Mouse (Mus musculus) forelimb bud, embryonic 11.5 days (tissue): ENCODE data around the gene Gm4969.
"Not testable (repeated sequence)": the region's sequence is repeated elsewhere in the genome, so short reads cannot be mapped to it uniquely, and the experiment has no call there.

ENCODE experiments used
- DNase-seq: peaks from one replicate; pipeline ENCODE4 v3.0.0-alpha.2; 2012; ENCODE audit warnings: low read depth, low spot score

The Gm4969 gene

DNA sequence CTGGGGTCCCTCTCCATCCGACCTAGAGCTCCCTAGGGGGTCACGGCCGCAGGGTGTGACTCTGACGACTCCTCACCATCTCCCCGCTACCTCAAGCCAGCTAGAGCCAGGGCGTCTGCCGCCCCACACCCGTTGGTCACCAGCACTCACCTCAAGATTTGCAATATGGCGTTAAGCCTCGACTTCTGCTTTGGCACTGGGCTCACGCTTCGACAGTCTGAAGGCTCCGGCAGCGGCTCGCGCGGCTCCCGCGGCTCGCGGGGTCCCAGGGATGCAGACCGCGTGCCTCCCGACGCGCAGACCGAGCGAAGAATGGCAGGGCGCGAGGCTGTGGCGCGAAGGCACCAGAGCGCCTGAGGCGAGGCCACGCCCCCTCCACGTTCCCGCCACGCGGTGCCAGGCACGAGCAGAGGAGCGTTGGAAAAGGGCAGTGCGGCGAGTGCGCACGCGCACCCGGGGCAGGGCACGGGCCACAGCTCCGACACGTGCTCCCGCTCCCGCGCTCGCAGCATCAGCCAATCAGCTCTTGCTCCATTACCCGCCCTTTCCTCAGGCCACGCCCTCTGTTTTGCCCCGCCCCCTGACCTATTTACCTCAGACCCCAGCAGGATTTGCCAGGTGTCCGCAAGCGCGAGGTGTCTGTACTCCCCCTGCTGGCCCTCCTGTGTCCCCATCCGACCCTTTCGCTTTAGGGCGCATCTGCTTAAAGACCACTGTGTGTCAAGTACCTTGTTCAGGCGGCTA lies at the start of gene Gm4969:
Gene Gm4969 (minus strand): TSS at position 341 of the 744 bp plus-strand sequence.
- DNase-seq, result peak; percentile 56

DNA sequence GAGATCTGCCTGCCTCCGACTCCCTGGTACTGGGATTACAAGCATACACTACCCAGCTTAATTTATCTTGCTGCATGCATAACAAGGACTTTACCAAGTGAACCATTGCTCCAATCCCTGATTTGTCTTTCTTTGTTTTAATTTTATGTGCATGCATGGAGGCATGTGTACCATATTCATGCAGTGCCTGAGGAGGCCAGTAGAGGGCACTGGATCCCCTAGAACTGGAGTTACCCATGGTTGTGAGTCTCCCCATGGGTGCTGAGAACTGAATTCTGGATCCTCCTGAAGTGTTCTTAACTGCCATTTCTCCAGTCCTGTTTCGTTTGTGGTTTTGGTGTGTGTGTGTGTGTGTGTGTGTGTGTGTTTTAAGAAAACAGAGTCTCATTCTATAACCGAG lies 48.8 kb upstream of the Gm4969 start:
- no peak for DNase-seq

DNA sequence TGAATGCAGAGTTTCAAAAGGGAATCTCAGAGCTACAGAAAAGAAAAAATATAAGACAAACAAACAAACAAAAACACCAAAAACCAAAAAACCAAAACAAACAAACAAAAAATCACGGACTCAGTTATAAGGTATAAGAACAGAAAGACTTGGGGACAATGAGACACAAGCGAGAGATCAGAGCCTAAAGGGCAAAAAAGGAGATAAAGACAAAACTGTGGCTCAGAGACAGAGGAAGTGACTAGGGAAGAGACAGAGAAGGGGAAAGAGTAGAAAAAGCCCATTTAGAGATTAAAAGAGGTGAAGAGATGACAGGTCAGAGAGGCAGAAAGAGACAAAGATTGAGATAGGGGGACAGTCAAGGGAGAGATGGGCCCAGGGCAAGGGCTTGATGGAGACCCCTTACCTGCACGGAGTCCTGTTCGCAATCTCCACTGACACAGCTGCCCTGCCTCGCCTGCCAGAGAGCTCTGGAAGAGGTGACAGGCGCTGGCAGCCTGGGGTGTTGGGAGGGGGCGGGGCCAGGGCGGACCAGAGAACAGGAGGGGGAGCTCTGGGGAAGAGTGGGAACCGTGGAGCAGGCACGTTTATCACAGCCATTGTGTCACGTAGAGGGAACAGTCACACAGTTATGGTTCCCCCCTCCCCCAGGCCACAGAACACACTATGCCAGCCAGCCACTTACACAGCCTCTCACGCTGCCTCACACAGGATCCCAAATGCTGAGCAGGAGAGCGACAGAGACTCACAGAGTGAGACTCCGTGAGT lies 47.7 kb upstream of the Gm4969 start, which contains the start of gene Gipr:
Gene Gipr (minus strand): TSS at position 472 of the 768 bp plus-strand sequence.
- DNase-seq, result no peak

DNA sequence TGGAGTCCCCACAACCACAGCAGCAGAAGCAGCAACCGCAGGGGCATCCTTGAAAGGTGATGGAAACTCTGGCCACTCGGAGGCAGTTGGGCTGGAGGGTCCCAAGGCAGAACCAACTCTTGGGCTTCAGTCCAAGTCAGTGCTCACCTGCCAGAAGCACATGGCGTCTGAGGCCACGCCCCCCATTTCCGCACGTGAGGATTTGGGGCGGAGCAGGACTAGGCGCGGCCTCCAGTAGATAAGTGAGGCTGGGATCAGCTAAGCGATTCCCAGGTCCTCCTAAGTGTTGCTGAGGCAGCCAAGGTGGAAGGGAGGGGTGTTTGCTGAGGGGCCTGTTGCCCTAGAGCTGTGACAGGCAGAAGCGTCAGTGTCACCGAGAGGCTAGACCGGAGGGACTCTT lies 46.8 kb upstream of the Gm4969 start:
- no peak for DNase-seq

DNA sequence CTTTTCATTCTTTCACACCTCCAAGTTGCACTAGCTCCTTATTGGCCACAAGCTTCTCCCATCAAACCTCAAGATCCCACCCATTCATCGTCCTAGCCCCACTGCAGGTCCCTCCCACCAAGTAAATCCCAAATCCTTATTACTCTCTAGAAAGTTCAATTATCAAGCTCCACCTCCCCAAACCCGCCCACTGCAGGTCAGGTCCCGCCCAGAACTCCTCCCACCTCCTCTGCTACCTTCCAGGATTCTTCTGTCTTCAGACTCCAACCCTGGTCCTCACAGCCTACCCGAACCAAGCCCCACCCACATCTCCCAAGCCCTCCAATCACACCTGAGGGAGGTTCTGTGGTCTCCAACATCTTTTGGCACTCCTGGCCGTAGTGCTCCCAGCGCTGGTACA lies 46.0 kb upstream of the Gm4969 start:
- peak; percentile 54 for DNase-seq

DNA sequence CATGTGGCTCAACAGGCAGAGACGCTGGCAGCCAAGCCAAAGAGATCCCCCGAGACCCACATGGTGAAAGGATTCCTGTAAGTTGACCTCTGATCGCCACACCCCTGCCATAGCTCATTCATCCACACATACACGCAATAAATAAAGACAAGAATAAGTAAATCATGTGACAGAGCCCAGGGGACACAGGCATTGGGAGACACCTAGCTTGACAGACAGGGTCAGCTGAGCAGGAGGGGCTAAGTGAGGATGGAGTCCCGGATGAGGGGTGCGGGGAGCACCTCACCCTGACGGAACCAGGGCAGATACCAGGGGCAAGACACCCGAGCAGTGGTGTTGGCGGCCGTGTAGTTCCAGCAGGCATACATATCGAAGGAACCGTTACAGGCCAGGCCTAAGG lies 45.6 kb upstream of the Gm4969 start:
- DNase-seq, result no peak

DNA sequence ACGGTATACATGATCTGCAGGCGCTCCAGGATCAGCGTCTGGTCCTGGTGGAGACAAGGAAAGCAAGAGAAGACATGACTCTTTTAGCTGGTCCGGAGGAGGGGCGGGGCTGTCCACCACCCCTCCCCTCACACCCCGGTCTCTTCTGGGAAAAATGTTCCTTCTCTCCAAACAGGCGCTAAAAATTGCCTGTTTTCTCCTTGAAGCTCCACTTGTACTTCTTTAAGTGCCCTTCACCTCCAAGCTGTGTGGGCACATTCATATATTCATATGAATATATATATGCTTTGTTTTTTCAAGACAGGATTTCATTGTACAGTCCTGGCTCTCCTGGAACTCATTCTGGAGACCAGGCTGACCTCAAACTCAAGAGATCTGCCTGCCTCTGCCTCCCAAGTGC lies 44.8 kb upstream of the Gm4969 start:
- DNase-seq, result no peak

DNA sequence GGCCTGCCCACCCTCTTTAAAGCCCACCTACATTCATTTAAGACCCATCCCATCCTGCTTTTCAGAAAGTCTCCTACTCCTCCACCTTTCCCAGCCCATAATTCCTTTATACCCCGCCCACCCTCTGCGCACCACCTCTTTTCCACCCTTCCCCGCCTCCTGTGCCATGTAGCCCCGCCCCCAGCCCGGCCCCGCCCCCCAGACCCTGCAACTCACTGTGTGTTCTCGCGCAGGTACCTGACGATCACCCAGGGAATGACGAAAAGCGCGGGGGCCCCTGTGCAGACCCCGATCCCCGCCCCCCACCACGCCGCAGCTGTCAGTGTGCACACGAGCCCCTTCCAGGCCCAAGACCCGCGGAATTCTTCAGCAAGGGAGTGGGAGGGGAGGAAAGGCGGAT lies 41.9 kb upstream of the Gm4969 start:
- no peak for DNase-seq

DNA sequence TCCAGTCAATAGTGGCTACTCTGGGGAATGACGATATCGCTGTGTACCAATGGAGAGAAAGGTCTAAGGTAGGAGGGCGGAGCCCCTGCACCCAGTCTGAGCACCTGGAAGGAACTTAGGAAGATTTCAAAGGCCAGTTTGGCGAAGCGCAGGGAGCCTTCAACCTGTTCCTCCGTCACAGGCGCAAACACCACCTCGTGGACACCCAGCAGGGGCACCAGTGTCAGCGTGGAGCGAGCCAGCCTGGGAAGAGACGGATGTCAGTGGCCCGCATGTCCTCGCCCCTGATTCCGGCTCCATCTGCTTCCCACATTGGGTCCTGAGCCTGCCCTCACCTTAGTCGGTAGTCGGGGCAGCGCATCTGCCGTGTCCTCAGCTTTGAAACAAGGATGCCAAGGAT lies 41.2 kb upstream of the Gm4969 start:
- DNase-seq, result no peak

DNA sequence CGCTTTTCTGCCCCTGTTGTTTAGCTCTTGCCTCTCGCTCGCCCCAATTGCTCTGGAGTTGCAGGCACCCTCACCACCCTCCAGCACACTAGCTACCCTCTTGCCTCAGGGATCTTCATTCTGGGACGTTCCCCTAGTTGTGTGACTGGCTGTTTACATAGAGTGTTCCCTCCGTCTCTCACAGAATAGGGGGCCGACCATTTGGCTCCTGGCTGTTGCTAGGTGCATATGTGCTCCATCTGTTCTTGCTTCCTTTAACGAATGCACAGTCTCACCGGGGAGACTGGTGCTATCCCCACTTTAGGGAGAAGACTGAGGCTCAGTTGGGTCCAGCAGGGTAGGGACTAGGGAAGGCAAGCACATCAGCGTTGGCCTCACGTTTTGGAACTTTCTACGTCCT lies 40.4 kb upstream of the Gm4969 start:
- DNase-seq, result no peak

DNA sequence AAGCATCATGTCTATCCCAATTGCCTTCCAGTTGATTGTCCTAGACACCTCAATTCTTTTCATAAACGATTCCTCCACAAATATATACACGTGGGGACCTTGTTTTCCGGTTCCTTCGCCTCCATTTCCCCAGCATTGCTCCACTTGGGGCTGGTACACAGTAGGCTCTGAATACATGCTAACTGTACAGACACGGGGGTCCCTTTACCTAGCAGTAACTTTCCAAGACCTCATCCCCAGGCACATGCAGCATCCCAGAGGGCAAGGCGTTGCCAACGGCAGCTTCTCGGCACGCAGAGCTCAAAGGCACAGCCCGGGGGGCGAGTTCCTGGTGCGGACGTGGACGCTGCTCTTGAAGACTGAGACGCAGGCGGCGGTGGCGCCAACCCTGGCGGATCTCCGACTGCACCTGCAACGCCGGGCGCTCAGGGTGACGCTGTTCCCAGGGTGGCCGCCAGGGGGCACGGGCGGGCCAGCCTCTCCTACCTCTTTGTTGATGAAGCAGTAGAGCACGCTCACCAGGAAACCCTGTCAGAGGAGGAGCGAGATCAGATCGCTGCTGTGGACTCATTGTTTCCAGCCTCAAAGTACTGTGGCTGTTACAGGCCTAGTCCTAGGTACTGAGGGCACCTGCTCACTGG lies 39.1 kb upstream of the Gm4969 start:
- peak; percentile 83 for DNase-seq

DNA sequence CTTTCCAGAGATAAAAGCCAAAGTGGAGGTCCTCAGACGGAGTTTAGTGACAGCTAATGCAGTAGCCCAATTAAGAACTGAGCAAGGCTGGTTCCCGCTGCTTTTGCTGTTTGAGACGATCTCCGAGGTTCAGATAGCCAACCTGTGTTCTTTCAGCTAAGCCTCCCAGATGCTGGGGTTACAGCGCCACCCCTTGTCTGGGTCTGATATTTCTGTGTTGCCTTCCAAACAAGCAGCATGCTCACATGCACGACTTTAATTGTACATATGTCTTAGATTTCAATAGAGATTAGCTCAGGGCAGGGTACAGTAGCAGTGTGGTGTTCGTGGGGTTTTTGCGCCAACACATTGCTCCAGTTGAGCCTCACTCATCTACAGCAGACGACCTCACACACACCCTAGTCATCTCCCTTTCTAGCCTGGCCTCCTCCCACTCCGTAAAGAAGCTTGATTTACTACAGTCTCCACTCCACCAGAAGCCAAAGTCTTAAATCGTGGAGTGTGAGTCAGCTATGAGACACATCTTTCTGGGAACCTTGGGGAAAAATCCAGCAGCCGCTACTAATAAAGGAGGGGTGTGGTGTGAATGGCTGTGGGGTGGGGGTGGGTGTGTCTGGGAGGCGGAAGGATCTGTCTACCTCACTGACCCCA lies 37.8 kb upstream of the Gm4969 start:
- no peak for DNase-seq

DNA sequence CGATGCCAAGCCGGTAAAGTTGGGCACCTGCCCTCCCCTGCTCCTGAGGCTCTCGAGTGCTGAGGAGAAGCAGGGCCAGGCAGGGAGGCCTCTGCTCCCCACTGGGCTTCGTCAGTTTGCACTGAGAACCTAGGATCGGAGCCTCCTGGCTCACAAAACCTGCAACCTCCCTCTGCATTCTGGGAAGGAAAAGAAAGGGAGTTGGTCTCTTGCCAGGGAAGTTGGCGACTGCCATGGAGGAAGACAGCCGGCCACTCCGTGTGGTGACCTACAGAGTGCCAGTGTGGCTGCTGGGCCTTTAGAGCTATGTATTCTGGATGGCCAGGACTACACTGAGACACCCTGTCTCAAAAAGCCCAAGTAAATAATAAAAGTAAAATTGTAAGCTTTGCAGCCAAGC lies 36.6 kb upstream of the Gm4969 start:
- no peak for DNase-seq

DNA sequence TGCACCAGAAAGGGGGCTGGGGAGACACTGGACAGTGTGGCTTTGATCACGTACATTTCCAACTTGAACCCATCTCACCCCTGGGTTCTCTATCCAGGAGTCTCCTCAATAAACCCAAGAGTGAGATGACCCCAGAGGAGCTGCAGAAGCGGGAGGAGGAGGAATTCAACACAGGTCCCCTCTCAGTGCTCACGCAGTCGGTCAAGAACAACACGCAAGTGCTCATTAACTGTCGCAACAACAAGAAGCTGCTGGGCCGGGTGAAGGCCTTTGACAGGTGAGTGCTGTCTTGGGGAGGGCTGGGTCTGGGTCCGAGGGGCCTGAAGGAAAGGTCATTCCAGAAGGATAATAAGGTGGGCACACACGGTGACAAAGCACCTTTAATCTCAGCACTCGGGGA lies 33.0 kb upstream of the Gm4969 start:
- not testable (repeated sequence) for DNase-seq

DNA sequence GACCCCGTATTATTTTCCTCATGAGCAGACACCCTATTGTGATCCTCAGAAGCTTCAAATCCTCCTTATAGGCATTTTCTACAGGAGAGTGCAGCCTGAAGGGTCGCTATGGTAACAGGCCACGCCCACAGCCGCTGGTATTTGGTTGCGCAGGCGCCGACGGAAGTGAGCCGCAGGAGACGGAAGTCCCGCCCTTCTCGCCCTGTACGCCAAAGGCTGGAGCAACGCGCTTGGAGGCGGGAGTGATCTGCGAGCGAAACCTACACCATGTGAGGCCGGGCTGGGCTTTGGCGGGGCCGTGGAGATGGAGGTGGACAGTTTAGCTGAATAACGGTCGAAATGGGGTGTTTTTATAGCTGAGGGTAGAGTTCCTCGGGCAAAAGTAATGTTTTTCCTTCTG lies 31.5 kb upstream of the Gm4969 start, which contains the start of gene Snrpd2:
Gene Snrpd2 (plus strand): TSS at position 97 of the 400 bp plus-strand sequence.
- peak; percentile 96 for DNase-seq

DNA sequence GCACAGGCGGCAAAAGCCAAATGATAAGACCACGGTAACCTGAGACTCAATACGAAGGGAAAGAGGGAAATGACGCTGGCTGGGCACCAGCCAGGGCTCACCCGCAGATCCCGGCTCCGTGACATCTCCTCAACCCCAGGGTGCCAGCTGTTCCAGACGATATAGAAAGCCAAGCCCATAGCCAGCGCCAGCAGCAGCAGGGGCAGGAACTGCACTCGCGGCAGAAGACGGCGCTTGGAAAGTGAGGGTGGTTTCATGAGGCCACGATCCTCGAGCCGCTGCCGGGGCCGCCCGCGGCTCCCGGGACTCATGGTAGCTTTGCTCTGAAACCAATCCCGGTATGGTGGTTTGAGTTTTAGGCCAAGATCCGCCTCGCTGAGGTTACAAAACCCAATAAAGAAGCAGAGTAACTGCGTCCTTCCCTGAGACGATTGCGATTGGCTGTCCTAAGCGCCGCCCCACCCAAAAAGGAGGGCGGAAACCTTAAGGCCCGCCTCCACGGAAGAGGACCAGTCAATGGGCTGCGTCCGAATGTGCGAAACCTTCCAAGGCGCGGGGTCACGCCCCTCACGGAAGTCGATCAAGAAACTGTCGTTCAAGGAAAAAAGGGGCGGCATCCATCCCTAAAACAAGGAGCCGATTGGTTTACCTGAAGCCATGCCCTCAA lies 30.8 kb upstream of the Gm4969 start, which contains the start of gene Qpctl:
Gene Qpctl (minus strand): TSS at position 417 of the 667 bp plus-strand sequence.
- DNase-seq, result peak; percentile 99

DNA sequence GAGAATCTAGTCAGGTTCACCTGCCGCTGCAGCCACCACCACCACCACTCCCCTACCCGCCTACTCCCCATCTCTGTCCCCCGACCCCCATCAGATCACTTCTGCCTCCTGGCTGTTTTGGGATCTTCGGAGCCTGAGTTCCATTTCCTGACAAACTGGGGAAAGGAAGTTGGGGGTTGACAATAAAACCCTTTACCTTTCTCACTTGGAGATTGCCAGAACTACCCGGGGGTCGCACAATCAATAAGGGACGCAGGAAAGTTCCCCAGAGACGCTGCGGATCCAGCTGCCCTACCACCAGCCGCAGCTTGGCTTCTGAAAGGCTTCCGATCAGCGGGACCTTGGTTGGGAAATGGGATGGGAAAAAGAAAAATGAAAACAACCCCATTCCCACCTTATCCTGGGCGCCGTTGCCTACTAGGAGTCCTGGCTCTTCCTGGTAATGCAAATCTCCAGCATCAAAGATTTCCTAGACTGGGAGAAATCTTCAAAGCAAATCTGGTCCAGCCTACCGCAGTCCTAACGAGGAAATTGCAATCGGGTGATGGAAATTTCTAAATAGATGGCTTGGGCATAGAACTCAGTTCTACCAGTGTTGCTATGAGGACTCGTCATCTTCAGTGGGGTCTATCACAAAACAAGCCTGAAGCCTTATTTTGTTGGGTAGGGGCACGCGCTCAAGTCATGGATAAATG lies 30.2 kb upstream of the Gm4969 start:
- DNase-seq, result no peak

DNA sequence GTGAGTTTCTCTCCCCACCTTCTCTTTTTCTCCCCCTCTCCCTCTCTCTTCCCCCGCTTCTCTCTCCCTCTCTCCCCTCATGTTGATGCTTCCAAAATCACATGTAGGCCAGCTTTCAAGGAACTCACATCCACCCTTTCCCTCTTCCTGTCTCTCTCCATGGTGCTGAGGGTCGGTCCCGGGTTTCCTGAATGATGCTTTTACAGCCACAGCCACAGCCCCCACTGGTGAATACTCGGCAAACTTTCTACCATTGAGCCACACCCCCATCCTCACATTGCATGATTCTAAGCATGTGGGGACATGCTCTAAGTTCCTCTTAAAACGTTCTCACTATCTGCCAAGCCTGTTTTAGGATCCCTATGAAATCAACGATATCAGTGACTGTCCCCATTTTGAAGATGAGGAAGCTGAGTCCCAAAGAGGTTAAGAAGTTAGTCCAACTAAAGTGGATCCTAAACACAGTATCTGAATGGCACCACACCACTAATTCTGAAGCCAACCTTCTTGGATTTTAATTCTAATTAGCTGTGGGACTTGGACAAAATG lies 29.4 kb upstream of the Gm4969 start:
- DNase-seq, result no peak

DNA sequence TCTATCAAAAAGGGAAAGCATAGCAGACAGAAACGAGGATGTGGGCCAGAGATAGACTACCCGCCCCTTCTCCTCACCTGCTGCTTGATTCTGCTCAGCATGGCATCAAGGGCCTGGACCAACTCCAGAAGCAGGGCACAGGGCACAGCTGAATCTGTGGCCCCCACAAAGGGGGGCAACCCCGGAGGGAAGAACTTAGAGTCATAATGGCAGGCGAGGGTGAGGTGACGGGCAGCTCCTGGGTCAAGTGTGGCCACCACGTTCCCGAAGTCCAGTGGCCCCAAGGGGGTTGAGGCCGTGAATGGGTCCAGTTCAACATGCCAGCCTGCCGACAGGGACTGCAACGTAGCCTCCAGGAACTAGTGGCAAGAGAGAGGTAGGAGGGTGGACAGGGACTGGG lies 28.6 kb upstream of the Gm4969 start:
- DNase-seq, result no peak

DNA sequence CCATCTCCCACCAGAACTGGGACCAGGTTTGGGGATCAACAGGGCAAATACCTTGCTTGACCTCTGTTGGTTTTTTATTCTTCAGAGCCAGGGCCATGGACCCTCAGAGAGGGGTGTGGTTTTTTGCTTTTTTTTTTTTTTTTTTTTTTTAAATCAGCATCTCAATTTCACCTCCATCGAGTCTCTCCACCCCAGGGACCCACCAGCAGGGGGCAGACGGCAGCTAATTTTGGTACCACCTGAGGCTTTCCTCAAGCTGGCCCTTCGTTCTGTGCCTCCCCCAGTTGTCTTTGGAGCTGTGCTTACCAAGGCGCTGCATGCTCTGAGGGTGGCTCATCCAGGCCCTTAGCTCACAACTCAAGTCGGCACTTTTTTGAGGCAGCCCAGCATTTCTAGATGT lies 19.2 kb upstream of the Gm4969 start:
- DNase-seq, result no peak
